Mouse (Mus musculus) kidney, adult 9 months (tissue): Measurements from ENCODE around the gene Nr2c2.
A peak's percentile ranks its signal among the peaks of the same experiment; 100 is the strongest.

ENCODE experiments used
- DNase-seq: peaks from one replicate; pipeline ENCODE4 v3.0.0; 2022

Nr2c2 gene

GRCm38 (mm10) chr6:92131456-92131855, 40.3 kb downstream of the Nr2c2 start:
- DNase-seq: no peak

GRCm38 (mm10) chr6:92132021-92132911, 41.1 kb downstream of the Nr2c2 start:
- DNase-seq: no peak

GRCm38 (mm10) chr6:92133617-92134016, 42.4 kb downstream of the Nr2c2 start:
- no peak for DNase-seq

GRCm38 (mm10) chr6:92136356-92136755, 45.2 kb downstream of the Nr2c2 start:
- DNase-seq: no peak

GRCm38 (mm10) chr6:92145881-92146280, 54.7 kb downstream of the Nr2c2 start:
- no peak for DNase-seq

GRCm38 (mm10) chr6:92153774-92154173, 62.6 kb downstream of the Nr2c2 start:
- no peak for DNase-seq

- DNase-seq: no peak
These were observed 67.6 kb downstream of the Nr2c2 start for GRCm38 (mm10) chr6:92158801-92159200.

- DNase-seq: no peak
These were observed 71.5 kb downstream of the Nr2c2 start for GRCm38 (mm10) chr6:92162724-92163123.

GRCm38 (mm10) chr6:92176450-92176849, 85.3 kb downstream of the Nr2c2 start:
- no peak for DNase-seq

- DNase-seq: peak; percentile 65
These were observed 92.5 kb downstream of the Nr2c2 start, which contains the start of gene Mrps25 for GRCm38 (mm10) chr6:92183621-92184131. Gene Mrps25 (minus strand): TSS chr6:92184033.

- DNase-seq: peak; percentile 14
These were observed 93.0 kb downstream of the Nr2c2 start for GRCm38 (mm10) chr6:92184178-92184577.

- DNase-seq: no peak
These were observed 108.2 kb downstream of the Nr2c2 start for GRCm38 (mm10) chr6:92199414-92199813.

- peak; percentile 20 for DNase-seq
These were observed 123.0 kb downstream of the Nr2c2 start for GRCm38 (mm10) chr6:92214055-92214772.

GRCm38 (mm10) chr6:92214773-92215449, 123.7 kb downstream of the Nr2c2 start, which contains the start of gene Rbsn:
Gene Rbsn (minus strand): TSS chr6:92214925.
- peak; percentile 94 for DNase-seq

- peak; percentile 94 for DNase-seq
These were observed 128.3 kb downstream of the Nr2c2 start for GRCm38 (mm10) chr6:92219445-92219844.

- peak; percentile 90 for DNase-seq
These were observed 130.4 kb downstream of the Nr2c2 start for GRCm38 (mm10) chr6:92221604-92222003.

- peak; percentile 54 for DNase-seq
These were observed 130.8 kb downstream of the Nr2c2 start for GRCm38 (mm10) chr6:92222021-92222420.
